Mouse (Mus musculus): ENCODE measurements at regions not wholly inside any gene's neighbourhood (a gene's known extent, or its start where the extent isn't known, plus 50 kb on each side); places are given as distances from the start of the nearest gene placed in this dataset.

DNA sequence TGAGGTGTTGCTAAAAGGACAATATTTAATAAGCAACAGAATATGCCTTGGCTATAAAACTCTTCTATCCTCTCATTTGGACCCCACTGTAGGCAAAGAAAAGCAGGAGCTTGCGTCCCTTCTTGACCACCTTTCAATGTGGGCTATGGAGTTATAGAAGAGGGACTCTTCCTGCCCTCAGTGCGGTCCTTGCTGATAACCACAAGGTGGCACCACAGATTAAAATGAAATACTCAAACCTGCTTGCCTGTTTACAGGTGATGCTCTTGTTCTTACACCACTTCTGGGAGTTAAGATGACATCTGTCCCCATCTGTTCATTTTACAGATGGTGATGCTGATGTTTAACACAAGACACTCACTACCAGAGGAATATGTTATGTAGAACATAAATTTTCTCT, 291.1 kb upstream of the Pappa start:
- no peak for DNase-seq (ENCODE audit: low read depth)

DNA sequence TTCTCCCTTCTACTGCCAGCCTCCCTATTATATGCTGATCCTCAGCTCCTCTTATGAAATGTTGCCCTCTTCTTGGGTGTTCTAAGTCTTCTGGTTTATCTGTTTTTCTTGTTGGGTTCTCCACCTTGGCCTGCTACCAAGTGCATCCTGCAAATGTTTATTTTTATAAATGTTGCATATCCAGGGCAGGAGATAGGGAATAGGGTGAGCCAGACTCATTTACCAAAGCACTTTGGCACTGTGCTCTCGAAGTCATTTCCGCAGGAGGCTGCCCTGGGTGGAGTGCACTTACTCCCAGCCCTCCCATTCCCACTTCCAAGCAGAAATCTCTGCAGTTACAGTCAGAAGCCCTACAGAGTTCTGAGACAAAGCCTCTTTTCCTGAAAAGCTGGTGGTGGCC, 249.5 kb upstream of the Pappa start:
- DNase-seq (ENCODE audit: low read depth) = no peak

DNA sequence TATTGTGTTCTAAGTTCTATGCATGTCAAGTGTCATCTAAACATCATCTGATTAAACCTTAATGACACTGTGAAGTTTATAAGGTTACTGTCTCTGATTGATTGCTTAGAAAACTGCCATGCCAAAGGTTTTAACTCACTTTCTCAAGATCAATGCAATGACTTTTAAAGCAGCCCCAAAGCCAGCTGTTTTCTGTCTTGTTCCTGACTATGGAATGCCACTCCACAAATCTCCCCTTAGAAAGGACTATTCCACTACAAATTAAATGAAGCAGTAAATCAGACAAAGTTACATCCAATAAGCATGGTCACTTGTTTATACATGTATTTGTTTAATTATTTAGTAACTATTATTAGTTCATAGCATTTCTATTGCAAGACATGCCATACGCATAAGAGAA, 247.1 kb upstream of the Pappa start:
- no peak for DNase-seq (ENCODE audit: low read depth)

DNA sequence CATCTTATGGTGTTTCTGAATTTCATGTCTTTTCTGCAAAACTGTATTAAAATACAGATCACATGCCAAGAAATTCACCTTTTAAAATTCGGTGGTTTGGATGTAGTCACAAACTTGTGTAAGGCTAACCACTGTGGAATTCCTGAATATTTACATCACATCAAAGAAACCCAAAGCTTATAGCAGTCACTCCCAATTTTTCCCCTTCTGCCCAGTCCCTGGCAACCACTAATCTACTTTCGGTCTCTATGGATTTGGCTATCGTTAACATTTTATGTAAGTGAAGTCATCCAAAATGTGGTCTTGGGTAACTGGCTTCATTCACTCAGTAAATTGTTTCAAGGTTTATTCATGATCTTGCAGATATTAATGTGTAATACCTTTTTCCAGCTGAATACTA, 226.0 kb upstream of the Pappa start:
- DNase-seq (ENCODE audit: low read depth) = no peak

DNA sequence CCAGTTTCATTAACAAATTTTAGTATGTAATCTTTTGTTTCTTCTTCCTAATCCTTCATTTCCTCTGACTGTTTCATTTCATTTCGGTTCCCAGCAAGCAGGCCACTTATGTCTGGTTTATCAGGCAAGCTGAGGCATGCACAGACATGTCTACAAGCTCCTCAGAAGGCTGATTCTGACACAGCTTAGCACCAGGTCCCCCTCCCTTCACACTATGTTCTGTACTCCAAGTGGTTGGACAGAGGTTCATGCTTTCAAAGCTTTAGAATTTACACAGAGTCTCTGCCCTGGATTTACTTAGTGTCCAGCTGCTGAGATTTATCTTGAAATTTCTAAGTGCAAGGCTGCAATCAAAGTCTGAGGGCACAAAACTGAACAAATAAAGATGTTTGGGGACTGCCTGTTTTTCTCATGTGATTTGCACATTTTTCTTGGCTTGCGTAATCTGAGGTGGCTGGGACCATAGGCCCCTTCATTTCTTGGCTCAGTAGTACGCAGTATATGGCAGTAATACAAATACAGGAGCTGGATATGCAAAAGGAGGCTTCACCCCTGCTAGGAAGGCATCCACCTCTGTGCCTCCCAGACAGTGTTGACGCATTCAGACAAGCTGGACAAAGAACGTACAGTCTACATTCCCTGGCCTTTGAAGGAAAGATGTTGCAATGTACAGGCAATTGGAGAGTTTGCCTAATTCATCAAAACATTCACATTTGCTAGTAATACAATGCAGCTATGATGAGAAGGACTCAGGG, 222.7 kb upstream of the Pappa start:
- DNase-seq (ENCODE audit: low read depth) = no peak

DNA sequence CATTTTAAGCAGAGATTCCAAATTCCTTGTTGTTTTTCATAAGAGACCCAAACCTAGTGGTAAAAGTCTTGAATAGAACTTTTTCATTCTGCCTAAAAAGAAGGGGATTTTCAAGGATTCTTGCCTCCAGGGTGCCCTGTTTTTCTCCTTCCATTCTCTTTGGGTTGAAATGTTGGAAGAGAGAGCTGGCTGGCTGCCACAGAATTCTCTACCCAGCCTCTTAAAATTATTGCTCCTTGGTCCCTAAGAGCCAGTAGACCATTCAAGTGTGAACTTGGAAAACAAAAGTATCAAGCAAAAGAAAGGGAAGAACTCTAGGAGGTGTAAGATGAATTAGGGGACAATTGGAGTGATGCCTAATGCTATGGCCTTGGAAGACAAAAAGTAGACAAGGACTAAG, 200.2 kb upstream of the Pappa start:
- no peak for DNase-seq (ENCODE audit: low read depth)

DNA sequence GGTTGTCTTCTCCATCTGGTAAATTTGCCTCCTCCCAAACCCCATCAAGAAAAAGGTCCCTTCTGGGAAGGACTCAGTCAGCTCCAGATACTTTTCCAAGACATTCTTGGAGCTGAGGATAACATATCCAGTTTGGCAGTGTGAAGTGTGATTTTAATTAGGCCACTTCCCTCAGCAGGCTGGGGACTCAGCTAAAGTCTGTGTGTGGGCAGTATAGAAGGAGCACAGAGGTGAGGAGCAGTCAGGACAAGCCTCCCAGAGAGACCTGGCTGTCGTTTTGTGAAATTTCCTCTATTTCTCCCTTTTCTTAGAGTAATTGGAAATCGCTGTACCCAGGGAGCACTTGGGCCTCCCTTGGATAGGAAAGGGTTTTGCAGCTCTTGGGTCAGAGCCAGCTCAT, 195.4 kb upstream of the Pappa start:
- DNase-seq (ENCODE audit: low read depth) = no peak

DNA sequence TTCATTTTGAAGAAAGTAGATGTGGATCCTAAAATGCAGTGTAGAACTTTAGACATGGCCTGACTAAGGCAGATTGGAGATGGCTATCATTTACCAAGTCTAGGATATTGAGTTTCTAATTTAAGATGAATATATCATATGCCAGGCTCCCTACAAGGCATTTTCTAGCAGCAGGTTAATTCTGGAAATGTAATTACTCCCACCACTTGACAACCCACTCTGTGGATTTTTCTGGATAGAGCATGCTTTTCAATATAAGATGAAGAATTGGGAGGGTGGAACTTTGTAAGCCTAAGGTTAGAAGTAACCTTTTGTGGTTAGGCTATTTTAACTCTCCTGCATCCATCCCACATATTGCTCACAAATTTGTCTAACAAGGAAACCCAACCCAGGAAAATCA, 178.4 kb upstream of the Pappa start:
- no peak for DNase-seq (ENCODE audit: low read depth)

DNA sequence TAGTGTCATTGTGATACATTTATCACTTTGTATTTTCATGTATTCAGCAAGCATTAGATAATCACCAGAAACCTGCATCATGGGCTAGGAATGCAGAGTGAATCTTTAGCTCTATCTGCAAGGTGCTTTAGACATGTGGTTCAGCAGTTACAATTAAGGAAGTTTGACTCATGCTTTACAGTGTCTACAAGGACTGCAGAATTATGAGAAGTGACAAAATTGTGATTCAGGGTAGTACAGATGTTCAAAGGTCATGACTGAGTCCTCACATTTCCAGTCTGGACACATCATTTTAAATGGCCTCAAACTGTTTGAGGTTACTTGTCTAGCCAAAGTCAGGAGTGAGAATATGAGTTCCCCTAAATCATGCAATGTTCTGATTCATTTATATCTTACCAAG, 171.3 kb upstream of the Pappa start:
- DNase-seq (ENCODE audit: low read depth) = no peak

DNA sequence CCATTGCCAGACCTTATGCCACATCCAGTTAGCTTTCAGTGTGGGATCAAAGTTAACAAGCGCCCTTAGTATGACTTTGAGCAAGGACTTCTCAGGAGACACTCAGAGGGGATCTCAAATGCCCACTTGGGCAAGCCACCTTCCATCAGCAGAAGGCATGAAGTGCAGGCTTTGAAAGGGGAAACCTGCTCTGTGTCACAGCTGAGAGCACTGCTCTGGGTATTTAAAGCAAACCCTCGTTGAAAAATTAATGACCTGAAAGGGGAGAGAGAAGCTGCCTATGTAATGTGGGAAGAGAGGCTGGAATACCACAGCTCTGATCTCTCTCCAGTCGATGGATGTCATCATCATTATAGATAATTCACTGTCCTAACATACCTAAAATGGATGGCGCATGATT, 165.1 kb upstream of the Pappa start:
- DNase-seq (ENCODE audit: low read depth) = no peak

DNA sequence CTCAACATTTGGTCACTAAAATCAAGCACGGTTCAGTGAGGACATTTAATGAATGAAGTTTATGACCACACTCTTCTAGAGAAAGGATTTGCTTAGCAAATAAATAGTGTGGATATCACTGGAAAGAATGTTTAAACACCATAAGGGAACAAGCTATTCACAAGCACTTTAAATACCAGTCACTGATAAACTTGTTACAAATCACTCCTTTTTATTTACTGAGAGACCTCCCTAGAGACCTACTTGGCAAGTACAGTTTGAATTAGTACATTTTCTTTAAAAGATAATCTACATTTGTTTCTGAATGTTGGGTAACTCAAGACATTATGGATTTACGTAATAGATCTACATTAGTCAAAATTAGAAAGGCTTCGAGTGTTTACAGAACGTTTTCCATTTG, 162.2 kb upstream of the Pappa start:
- DNase-seq (ENCODE audit: low read depth) = no peak

Measured in c-Kit-positive CD71-negative TER-119-negative erythroid progenitor cells, embryonic 14.5 days (primary cell).